Comparison of ENCODE assay signal across 27 mouse cellular contexts in genomic region chr17:14414511-14414910, GRCm38 (mm10).
"Had no signal": no experiment of that assay in that cellular context is flagged by ENCODE, and none has a peak within 500 bp of the region (broad histone marks: within the 10 kb centered on the region; RNA-seq: fewer than 3 reads in every experiment).

No protein-coding gene starts in this region.

- H3K27me3 ChIP-seq: hindbrain, embryonic 13.5 days; hindbrain, embryonic 15.5 days; kidney, embryonic 15.5 days; liver, embryonic 13.5 days; liver, embryonic 15.5 days had no signal

- H3K9ac ChIP-seq: heart, embryonic 13.5 days; heart, embryonic 15.5 days; hindbrain, embryonic 13.5 days; hindbrain, embryonic 15.5 days; kidney, embryonic 15.5 days; liver, embryonic 13.5 days; liver, embryonic 15.5 days; liver, postnatal 0 days had no signal

- DNase-seq: gastrocnemius, postnatal 14 days; gastrocnemius, postnatal 36 days; heart, adult 11 months; heart, adult 2 months; heart, postnatal 14 days; heart, postnatal 36 days; kidney, adult 11 months; kidney, adult 2 months; kidney, adult 9 months; kidney, postnatal 14 days; kidney, postnatal 36 days; layer of hippocampus, adult 9-11 months; layer of hippocampus, postnatal 36 days; liver; liver, embryonic 13.5 days; liver, postnatal 0 days had no signal

- H3K36me3 ChIP-seq: heart, embryonic 13.5 days; heart, embryonic 15.5 days; hindbrain, embryonic 13.5 days; hindbrain, embryonic 15.5 days; kidney, embryonic 15.5 days; liver, embryonic 13.5 days; liver, embryonic 15.5 days had no signal

- H3K4me2 ChIP-seq: heart, embryonic 11.5 days; heart, embryonic 13.5 days; heart, embryonic 15.5 days; hindbrain, embryonic 13.5 days; hindbrain, embryonic 15.5 days; kidney, embryonic 15.5 days; liver, embryonic 11.5 days; liver, embryonic 13.5 days; liver, embryonic 15.5 days had no signal

- H3K27ac ChIP-seq: heart, adult 2 months; heart, embryonic 13.5 days; heart, embryonic 15.5 days; hindbrain, embryonic 13.5 days; hindbrain, embryonic 15.5 days; hindbrain, postnatal 0 days; kidney, embryonic 15.5 days; kidney, postnatal 0 days; liver, embryonic 13.5 days; liver, embryonic 15.5 days had no signal

- ATAC-seq: hindbrain, postnatal 0 days; intestine, embryonic 16.5 days; liver, postnatal 0 days had no signal

- H3K4me1 ChIP-seq: heart, embryonic 13.5 days; heart, embryonic 15.5 days; hindbrain, embryonic 13.5 days; hindbrain, embryonic 15.5 days; kidney, embryonic 15.5 days; liver, embryonic 13.5 days; liver, embryonic 15.5 days had no signal

- H3K4me3 ChIP-seq: heart, adult 2 months; heart, embryonic 13.5 days; heart, embryonic 15.5 days; hindbrain, embryonic 13.5 days; hindbrain, embryonic 15.5 days; kidney, embryonic 15.5 days; liver, embryonic 13.5 days; liver, embryonic 15.5 days had no signal

- H3K9me3 ChIP-seq: heart, embryonic 13.5 days; heart, embryonic 15.5 days; hindbrain, embryonic 13.5 days; hindbrain, embryonic 15.5 days; kidney, embryonic 15.5 days; liver, embryonic 13.5 days; liver, embryonic 15.5 days had no signal
